Mouse (Mus musculus) ES-CJ7 (cell line): ENCODE results near the gene Tgm2.
A peak's percentile ranks its signal among the peaks of the same experiment; 100 is the strongest.

ENCODE experiments used
- DNase-seq: peaks from one replicate; pipeline ENCODE4 v3.0.0; 2011; ENCODE audit warnings: low read depth, low spot score

Gene Tgm2

DNA sequence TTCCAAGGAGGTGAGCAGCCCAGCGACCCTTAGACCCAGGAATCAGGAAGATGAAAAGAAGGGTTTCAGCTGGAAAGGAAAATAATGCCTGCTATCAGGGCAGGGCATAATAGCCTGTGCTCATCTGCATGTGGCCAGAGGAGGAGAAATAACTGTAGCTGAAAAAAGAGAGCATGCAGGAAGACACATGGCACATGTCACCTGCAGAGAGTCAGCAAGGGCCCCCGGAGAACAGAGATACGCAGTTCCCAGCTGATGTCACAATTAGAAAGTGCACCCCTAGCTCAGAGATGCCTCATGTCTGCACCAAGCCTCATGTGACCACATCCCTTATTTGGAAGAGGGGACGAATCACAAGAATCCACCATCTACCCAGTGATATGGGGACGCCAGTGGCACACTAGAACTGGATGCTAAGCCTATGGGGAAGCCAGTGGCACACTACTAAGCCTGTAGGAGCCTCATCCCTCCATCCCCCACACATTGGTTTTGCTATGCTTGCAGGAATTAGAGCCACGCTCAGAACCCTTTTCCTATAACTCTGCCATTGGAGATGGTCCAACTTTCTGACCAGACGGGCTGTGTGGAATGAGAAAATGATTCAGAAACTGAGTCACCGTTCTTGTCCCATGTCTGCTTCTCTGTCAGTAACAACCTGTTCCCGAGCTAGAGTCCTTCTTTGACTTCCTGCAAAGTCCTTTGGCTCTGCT lies 21.4 kb upstream of the Tgm2 start:
- no peak for DNase-seq

DNA sequence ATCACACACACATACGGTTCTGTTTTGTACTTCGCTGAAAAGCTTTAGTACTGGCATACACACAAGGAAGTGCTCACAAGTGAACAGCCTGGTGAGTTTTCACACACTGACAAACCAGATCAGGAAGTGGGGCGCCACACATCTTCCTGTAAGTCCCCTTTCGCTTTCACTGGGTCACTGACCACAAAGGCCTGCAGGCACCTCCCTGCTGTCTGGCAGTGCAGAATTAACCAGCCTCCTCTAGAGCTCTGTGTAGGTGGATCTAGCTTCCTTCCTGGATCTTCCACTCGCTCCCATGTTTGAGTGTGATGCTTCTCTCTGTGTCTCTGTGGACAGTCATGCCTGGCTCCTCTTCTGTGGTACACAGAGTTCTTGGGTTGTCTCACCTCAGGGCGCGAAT lies 20.4 kb upstream of the Tgm2 start:
- DNase-seq, result no peak

DNA sequence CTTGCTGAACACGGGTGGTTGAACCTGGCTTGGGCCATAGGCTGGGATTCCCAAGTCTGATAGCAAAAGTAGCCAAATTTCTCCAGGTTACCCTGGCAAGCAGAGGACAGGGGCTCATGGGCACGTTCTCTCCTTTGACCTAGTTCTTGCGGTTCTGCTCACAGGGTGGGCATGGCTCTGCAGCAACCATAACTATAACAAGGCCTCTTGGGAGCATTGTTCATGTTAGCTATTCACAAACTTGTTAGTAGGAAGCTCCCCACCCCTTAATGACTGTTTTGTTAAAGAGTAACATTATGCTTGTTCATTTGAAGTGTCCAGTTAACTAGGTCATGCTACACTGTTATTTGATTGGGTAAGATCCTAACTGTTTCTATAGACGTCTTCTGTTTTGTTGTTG lies 19.5 kb upstream of the Tgm2 start:
- no peak for DNase-seq

DNA sequence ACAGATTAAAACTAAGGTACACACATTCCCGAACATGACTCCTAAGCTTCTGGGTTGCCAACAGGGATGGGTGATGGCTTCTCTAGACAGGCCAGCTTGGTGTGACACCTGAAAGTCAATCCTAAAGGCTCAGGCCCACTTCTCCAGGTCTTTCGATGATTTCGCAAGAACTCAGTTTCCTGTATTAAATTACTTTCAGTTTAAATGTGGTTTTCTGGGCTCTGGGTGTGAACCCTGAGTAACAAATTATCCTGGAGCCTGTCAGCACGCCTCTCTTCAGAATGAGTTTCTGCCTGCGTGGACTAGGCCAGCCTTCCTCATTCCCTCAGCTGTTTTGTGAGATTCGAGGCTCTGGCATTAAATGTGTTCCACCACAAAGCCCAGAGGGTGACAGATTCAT lies 16.8 kb upstream of the Tgm2 start:
- DNase-seq, result no peak

DNA sequence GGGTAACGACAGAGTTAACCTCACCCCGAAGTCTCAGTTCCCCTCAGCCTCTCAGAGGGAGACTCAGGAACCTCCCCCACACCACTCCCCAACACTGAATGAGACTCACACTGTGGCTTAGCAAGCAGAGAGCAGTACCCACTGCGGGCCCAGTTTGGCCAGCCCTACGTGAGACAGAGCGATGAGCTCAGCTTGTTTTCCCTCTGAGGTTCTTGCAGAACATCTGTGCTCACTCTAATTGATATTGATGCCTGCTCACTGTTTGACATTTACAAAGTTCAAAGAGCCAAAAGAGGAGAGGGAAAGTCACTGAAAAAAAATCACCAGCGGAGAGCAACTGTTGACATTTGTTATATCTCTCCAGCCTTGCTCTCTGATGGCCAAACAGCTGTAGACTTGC lies 15.5 kb upstream of the Tgm2 start:
- DNase-seq, result no peak

DNA sequence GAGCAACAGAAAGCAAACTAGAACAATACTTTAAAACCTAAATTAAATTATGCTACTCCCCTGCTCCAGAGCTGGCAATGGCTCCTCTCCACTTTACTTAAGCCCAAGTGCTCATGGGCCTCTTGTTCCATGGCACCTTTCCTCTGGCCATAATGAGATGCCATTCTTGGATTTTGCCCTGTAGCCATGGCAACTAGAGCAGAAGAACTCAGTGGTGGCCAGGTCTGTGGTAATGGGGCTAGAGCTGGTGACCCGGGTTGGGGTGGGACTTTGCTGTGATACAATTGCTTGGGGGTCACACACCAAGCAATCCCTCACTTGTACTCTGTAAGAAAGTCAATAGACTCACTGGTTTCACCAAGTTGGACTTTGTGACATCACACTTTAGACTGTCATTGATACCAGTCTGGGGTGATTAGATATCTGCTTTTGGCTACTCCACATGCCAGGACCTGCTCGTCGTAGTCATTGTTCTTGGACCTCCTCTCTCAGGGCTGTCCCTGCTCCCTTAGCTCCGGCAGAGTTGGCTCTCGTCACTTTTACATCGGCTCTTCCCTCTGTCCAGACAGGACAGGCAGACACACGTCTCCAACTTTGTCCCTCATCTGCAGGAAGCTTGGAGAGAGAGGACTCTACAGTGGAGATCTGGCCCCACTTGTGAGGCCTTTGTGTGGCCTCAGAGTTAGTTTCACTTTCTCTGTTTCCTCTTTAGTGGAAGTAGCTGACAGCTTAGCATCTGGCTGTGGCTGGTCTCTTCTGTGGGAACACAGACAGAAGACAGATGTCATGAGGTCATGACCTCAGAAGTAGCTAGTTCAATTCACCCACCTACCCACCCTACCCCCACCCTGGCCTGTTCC lies 13.4 kb upstream of the Tgm2 start:
- peak; percentile 59 for DNase-seq

DNA sequence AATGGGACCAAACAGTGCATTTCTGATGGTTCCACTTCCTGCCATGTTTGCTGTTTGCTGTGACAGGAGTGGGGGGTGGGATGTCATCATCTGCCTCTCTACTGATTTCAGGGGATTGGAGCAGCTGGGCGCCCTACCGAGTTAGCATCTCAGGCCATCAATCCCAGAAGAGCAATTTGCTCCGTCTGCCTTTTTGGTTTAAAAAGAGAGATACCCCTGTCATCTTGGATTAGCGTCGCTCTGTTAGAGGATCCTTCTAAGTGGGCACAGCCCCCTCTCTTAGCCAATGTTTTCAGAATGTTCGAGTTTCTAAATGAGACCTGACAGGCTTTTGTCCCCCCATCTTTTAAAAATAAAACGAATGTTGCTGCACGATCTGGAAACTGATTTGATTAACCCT lies 11.4 kb upstream of the Tgm2 start:
- DNase-seq, result no peak

DNA sequence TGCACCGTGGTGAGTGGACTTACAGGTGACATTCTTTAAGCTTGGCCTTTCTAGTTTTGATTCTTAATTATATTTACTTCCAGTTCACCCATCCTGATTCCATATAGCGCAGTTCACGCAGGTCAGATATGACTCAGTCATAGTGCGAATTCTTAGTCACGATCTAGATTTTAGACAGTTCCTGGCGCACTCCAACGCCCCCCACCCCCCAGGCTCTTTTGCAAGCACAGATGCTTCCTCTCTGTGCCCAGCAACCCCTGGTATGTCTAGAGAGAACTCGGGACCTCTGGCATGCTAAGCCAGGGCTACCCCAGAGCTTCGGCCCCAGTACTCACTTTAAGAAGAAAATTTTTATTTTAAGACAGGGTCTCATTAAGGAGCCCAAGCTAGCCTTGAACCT lies 10.3 kb upstream of the Tgm2 start:
- no peak for DNase-seq

DNA sequence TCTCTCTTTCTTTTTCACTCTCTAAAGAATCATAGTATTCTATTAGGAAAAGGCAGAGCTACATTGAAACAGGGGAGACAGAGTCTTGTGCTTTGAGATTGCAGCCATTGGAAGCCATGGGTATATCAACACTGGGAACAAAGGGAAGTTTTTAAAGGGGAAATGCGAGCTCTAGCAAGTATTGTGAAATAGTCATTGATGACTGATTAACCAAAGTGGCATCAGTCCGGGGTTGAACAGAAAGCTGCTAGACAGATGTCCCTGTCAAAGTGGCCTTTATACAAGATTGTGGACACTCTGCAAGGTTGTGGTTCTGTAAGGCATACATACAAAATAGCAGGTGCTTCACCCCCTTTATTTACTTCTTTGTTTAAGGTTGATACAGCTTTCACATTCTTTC lies 9.4 kb upstream of the Tgm2 start:
- no peak for DNase-seq

DNA sequence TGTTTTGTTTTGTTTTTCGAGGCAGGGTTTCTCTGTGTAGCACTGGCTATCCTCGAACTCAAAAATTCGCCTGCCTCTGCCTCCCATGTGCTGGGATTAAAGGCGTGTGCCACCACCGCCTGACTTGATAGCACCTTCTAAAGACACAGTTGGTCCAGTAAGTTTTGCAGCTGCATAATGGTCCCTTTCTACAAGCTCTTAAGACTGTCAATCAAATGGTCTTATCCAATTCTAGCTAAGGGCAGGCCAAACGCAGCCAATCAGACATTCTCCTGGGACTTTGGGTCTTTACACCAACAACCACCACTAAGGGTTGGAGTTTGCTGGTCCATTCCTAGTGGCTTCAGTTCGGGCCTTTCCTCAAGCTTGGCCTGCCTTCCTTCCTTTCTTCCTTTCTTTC lies 8.9 kb upstream of the Tgm2 start:
- peak; percentile 95 for DNase-seq

DNA sequence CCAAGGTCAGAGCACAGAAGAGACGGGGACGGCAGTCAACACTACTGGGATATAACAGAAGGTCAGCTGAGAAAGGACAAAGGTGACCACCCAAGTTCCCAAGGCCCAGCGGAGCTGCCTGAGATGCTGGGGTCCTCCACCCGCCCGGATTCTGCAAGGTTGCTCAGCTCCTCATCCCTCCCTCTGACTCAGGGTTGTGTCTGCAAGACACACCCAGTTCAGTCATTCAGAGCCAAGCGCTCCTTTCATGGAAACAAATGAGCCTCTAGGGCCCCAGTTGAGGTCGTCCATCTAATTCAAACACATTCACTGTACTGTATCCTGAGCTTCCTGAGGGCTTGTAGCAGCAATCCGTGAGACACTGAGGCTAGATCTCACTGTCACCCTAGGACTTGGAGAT lies 8.4 kb upstream of the Tgm2 start:
- DNase-seq, result peak; percentile 91

DNA sequence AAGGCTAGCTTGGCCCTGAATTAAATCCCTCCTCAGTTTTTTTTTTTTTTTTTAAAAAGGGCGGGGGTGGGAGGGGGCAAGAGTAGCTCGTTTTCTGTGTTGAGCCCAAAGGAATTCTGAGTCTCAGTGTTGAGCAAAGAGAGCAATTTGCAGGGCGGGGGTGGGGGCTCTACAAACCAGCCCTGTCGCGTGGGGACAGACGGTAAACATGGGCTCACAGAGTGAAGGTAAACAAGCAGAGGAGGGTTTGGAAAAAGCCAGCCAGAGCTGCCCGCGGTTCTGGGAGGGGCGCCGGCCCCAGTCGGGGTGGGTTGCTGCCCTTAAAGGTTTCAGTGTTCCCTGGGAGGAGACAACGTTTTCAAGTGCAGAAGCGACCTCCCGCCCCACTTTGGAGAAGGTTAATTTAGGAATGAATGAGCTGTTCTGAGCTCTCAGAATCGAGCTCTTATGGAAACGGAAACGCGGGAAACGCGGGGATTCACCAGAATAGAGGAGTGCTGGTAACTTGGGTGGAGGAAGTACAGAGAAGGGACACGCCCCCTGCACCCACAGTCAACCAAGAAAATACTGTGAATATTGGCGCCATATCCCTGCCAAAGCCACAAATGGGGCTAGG lies 7.6 kb upstream of the Tgm2 start:
- peak; percentile 91 for DNase-seq

DNA sequence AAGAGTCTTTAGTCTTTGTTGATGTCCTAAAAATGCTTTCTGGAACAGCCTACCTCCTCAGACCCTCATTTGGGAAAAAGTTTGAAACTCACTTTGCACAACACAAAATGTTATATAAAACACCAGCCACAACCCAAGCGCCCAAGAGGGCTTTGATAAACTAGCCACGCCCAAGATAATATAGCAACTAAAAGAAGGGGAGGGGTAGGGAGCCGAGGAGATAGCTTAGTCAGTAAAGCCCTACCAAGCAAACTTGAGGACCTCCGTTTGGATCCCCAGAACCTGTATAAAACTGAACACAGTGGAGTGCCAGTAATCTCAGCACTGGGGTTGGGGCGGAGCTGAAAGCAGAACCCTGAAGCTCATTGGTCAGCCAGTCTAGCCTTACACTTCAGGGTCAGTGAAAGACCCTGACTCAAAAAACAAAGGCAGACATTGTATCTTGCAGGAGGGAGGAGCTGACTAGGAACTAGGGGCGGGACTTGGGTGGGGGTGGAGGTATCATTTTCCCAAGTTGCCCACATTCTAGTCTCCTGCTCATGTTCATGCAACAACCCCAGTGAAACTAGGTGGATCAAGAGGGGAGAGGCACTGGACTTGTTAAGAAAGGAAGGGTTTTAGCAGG lies 6.6 kb upstream of the Tgm2 start:
- DNase-seq, result peak; percentile 96

DNA sequence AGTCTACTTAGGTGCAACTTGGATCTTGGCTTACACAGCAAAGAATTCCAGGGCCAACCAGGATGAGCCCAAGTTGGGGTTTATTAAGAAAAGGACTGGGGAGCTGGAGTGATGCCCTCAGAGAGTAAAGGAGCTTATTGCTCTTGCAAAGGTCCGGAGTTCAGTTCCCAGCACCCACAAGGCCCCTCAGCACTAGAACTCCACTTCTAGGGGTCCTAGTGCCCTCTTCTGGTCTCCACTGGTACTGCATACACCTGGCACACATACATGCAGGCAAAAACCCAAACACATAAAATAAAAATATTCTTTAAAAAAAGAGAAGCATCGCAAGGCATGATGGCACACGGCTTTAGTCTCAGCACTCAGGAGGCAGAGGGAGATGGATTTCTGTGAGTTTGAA lies 4.8 kb upstream of the Tgm2 start:
- DNase-seq, result peak; percentile 66

DNA sequence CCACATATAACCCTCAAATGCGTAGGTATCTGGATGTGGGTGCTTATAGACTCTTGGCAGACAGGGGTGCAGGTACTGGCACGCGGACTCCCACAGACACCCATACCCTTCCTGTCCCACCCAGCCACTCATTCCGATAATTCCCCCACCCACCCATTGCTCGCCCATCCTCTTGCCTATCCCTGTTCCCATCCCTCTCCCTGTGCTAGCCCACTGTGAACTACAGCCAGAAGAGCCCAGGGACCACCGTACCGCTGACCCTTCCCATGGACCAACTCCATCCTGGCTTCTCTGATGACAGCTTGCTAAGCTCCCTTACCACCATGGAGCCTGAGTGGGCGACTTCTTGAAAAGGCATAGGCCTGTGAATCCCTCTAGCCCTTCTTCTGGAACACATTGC lies 735 bp upstream of the Tgm2 start:
- no peak for DNase-seq

DNA sequence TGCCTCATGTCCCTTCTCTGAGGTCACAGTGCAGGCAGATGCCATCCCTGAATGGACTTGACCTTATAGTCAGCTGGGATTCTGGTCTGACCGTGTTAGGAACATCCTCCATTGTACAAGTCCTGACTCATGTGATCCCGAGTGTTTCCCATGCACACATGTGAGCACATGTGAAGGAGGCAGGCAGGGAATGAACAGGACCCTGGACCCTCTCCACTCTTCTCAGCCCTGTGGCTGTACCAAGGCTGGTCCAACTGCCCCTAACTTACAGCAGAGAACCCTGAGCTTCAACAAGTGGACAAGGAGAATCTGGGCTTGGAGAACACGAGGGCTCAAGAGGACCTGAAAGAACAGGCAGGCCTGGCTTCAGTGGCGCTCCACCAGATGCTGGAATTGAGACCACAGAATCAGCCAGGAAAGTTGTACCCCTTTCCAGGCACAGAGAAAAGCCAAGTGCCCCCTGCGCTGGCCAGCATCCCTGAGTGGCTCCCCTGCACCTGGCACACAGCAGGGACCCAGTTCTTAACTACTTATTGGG lies 639 bp downstream of the Tgm2 start:
- no peak for DNase-seq

DNA sequence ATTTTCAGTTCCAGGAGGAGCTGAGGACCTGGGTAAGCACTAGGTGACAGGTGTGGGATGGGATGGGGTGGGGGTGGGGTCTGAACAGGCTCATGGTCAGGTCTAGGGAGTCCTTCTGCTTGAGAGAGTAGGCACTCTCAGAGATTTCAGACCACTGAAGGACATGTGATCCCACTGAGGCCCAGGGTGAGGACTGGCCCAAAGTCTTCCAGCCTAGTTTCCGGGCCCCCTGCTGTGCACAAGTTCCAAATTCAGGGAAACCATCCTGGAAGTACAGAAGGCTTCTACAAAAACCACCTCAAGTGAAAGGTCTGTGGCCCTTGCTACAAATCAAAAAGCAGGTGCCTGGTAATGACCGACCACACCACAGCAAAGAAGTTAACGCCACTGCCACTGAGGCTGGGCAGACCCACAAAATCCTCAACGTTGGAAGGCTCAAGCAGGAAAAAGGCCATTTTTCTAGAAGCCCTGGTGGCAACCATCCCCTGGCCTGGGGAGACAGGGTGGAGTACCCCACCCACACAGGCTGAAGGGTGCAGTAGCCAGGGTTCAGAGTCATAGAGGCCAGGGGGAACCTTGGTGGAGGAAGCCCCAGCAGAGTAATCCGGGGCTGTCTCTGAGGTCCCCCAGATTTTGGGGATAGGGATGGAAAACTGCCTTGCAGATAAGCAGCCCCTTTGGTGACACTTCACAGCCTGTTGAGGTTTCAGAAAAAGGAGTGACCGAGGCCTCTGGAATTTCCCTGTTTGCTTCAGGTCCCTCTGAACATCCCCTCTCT lies 1.3 kb downstream of the Tgm2 start:
- DNase-seq, result no peak

DNA sequence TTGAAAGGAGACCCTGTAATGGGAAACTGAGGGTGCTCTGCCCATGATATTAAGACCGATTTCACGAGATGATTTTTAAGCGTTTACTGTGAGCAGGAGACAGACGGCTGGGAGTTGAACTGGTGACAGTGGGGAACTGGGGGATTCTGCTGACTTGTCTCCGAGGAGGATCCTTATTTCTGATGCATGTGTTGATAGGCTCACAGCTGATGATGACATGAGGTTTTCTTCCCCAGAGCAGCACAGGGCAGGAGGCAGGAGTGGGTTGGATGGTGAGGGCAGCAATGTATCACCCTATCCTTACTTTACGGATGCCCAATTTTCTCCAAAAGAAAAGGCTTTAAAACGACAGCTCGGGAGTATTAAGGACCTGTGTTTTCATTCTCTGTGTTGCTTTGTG lies 2.0 kb downstream of the Tgm2 start:
- no peak for DNase-seq

DNA sequence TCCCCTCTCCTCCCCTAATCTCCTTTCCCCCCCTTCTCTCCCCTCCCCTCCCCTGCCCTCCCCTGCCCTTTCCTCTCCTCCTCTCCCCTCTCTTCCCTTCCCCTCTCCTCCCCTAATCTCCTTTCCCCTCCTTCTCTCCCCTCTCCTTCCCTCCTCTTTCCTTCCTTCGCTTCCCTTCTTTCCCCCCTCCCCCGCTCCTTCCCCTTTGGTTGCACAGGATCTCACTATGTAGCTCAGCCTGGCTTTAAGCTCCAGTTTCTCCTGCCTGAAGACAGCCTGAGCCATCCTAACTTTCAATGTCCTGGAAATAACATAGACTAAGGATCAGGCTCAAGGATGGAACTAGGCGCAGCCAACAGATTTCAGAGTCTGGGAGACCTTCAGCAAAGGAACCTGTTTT lies 2.4 kb downstream of the Tgm2 start:
- no peak for DNase-seq

DNA sequence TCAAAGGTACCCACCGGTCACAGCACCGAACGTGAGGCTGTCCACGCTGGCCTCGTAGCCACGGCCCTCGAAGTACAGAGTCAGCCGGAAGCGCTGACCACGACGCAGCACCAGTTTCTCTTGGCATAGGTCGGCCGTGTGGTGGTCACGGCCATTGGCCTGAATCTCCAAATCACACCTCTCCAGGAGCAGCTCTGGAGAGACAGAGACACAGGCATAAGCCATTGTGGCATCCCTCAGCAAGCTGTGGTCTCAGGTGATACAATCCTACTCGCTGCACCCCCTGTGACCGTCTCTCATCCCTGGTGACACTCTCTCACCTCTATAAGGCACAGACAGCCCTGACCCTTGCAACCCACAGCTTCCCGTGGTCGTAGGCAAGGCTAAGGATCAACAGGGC lies 3.3 kb downstream of the Tgm2 start:
- no peak for DNase-seq

DNA sequence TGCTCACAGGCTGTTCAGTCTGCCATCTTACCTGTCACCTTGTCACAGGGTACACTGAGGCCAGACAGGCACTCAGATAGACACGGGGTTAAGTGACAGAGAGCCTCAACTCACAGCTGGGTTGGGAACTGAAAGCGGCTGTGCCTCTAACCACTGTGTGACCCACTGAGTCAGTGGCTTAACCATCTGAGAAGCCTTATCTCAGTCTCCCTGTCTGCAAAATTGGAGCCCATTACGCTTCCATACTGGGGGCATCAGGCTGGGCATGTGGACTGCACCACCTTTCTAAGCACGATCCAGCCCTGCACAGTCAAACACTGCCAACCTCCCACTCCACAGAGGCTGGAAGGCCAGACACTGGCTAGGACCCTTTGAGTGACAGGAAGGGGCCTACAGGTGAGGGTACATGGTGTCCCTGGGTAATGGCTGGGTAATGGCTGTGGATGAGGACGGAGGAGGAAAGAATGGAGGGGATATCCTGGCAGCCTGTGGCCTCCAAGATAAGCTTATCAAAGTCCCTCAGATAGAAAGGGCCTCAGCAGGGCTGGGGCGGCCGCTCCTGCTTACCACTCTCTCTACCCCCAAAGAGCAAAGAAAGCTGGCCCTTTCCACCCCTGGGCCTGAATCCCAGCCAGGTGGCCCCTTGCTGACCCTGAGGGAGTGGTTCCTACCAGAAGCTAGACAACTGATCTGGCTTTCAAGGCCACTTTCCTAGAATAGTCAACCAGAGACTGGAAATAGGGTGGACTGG lies 4.4 kb downstream of the Tgm2 start:
- DNase-seq, result no peak
